Mouse (Mus musculus): ENCODE measurements around the gene Cfi. TPM values are rescaled to one million over a fixed set of nuclear protein-coding genes. Genes with fewer than 3 reads are reported as not detected.

The Cfi gene
- total and polyA plus RNA-seq, 2 experiments from 2014 or later, result 0.42 to 1.2 TPM

GRCm38 (mm10) chr3:129820847-129821246, 14.8 kb upstream of the Cfi start:
- Histone ChIP-seq H3K4me3 (ENCODE audit: low read depth, low read length) (no peak overlapping the region), H3K36me3 (ENCODE audit: insufficient read depth, low read length) (peaks cover 20% of the 10 kb centered on the region), H3K9me3 (ENCODE audit: low read length) (no peaks in the 10 kb centered on the region), H3K27ac (ENCODE audit: low read depth, low read length) (no peak overlapping the region), H3K4me1 (ENCODE audit: insufficient read depth, low read length) (no peaks in the 10 kb centered on the region), H3K4me2 (ENCODE audit: low read depth, low read length, poor library complexity, severe bottlenecking) (no peak overlapping the region), H3K9ac (replicated peaks; ENCODE audit: low read length, poor library complexity, severe bottlenecking) (no peak overlapping the region), H3K27me3 (ENCODE audit: insufficient read depth, low read length) (no peaks in the 10 kb centered on the region)
- TF ChIP-seq CTCF (IDR thresholded peaks at IDR 0.05), result no peak
- ATAC-seq (ENCODE audit: low FRiP score), result no peak
- 76% methylated on average over 9 of the region's 9 CpGs for WGBS
- DNase-seq (ENCODE audit: low spot score), result no peak

- Histone ChIP-seq H3K27ac (ENCODE audit: low read depth, low read length) (no peak overlapping the region), H3K9ac (replicated peaks; ENCODE audit: low read length, poor library complexity, severe bottlenecking) (no peak overlapping the region), H3K4me1 (ENCODE audit: insufficient read depth, low read length) (no peaks in the 10 kb centered on the region), H3K27me3 (ENCODE audit: insufficient read depth, low read length) (no peaks in the 10 kb centered on the region), H3K4me3 (ENCODE audit: low read depth, low read length) (no peak overlapping the region), H3K4me2 (ENCODE audit: low read depth, low read length, poor library complexity, severe bottlenecking) (no peak overlapping the region), H3K36me3 (ENCODE audit: insufficient read depth, low read length) (peaks cover 20% of the 10 kb centered on the region), H3K9me3 (ENCODE audit: low read length) (no peaks in the 10 kb centered on the region)
- ATAC-seq (ENCODE audit: low FRiP score) (no peak), DNase-seq (ENCODE audit: low spot score) (no peak)
- WGBS, result 68% methylated on average over 8 of the region's 8 CpGs
- TF ChIP-seq CTCF (IDR thresholded peaks at IDR 0.05), result 0 out of 2 replicates have a peak, but pooled peaks have one; percentile 10
Measured at GRCm38 (mm10) chr3:129821736-129822135, 13.9 kb upstream of the Cfi start.

- TF ChIP-seq CTCF (IDR thresholded peaks at IDR 0.05), result no peak
- Histone ChIP-seq H3K9ac (replicated peaks; ENCODE audit: low read length, poor library complexity, severe bottlenecking) (no peak within 1 kb of the TSS), H3K27ac (ENCODE audit: low read depth, low read length) (no peak within 1 kb of the TSS), H3K9me3 (ENCODE audit: low read length) (no peaks in the 10 kb centered on the region), H3K4me1 (ENCODE audit: insufficient read depth, low read length) (no peaks in the 10 kb centered on the region), H3K36me3 (ENCODE audit: insufficient read depth, low read length) (peaks cover 20% of the 10 kb centered on the region), H3K27me3 (ENCODE audit: insufficient read depth, low read length) (no peaks in the 10 kb centered on the region), H3K4me3 (ENCODE audit: low read depth, low read length) (no peak within 1 kb of the TSS), H3K4me2 (ENCODE audit: low read depth, low read length, poor library complexity, severe bottlenecking) (no peak within 1 kb of the TSS)
- ATAC-seq (ENCODE audit: low FRiP score), result no peak
- DNase-seq (ENCODE audit: low spot score), result no peak
- 81% methylated on average over 11 of the region's 11 CpGs for WGBS
Measured at GRCm38 (mm10) chr3:129822206-129822775, 13.4 kb upstream of the Cfi start, which contains the start of gene Rrh. Gene Rrh (minus strand): TSS chr3:129822587.

GRCm38 (mm10) chr3:129823293-129823692, 12.4 kb upstream of the Cfi start:
- peak; percentile 71 for TF ChIP-seq CTCF (IDR thresholded peaks at IDR 0.05)
- H3K4me2 ChIP-seq (ENCODE audit: low read depth, low read length, poor library complexity, severe bottlenecking), result no peak overlapping the region
- H3K27me3 ChIP-seq (ENCODE audit: insufficient read depth, low read length), result no peaks in the 10 kb centered on the region
- ATAC-seq (ENCODE audit: low FRiP score) (peak; percentile 74), DNase-seq (ENCODE audit: low spot score) (peak; percentile 70)
- no peaks in the 10 kb centered on the region for H3K4me1 ChIP-seq (ENCODE audit: insufficient read depth, low read length)
- H3K36me3 ChIP-seq (ENCODE audit: insufficient read depth, low read length), result peaks cover 20% of the 10 kb centered on the region
- no peak overlapping the region for H3K4me3 ChIP-seq (ENCODE audit: low read depth, low read length)
- WGBS, result 50% methylated on average over 5 of the region's 5 CpGs
- H3K9ac ChIP-seq (replicated peaks; ENCODE audit: low read length, poor library complexity, severe bottlenecking), result no peak overlapping the region
- no peaks in the 10 kb centered on the region for H3K9me3 ChIP-seq (ENCODE audit: low read length)
- no peak overlapping the region for H3K27ac ChIP-seq (ENCODE audit: low read depth, low read length)

GRCm38 (mm10) chr3:129824146-129824545, 11.5 kb upstream of the Cfi start:
- no peaks in the 10 kb centered on the region for H3K9me3 ChIP-seq (ENCODE audit: low read length)
- H3K4me3 ChIP-seq (ENCODE audit: low read depth, low read length), result no peak overlapping the region
- no peaks in the 10 kb centered on the region for H3K4me1 ChIP-seq (ENCODE audit: insufficient read depth, low read length)
- ATAC-seq (ENCODE audit: low FRiP score), result no peak
- no peak for DNase-seq (ENCODE audit: low spot score)
- TF ChIP-seq CTCF (IDR thresholded peaks at IDR 0.05), result no peak
- H3K9ac ChIP-seq (replicated peaks; ENCODE audit: low read length, poor library complexity, severe bottlenecking), result no peak overlapping the region
- H3K4me2 ChIP-seq (ENCODE audit: low read depth, low read length, poor library complexity, severe bottlenecking), result no peak overlapping the region
- peaks cover 20% of the 10 kb centered on the region for H3K36me3 ChIP-seq (ENCODE audit: insufficient read depth, low read length)
- H3K27ac ChIP-seq (ENCODE audit: low read depth, low read length), result no peak overlapping the region
- 89% methylated on average over 4 of the region's 4 CpGs for WGBS
- H3K27me3 ChIP-seq (ENCODE audit: insufficient read depth, low read length), result no peaks in the 10 kb centered on the region

- peaks cover 20% of the 10 kb centered on the region for H3K36me3 ChIP-seq (ENCODE audit: insufficient read depth, low read length)
- no peak for TF ChIP-seq CTCF (IDR thresholded peaks at IDR 0.05)
- H3K4me2 ChIP-seq (ENCODE audit: low read depth, low read length, poor library complexity, severe bottlenecking), result no peak overlapping the region
- H3K4me3 ChIP-seq (ENCODE audit: low read depth, low read length), result no peak overlapping the region
- no peak for ATAC-seq (ENCODE audit: low FRiP score)
- no peak for DNase-seq (ENCODE audit: low spot score)
- H3K27ac ChIP-seq (ENCODE audit: low read depth, low read length), result no peak overlapping the region
- no peak overlapping the region for H3K9ac ChIP-seq (replicated peaks; ENCODE audit: low read length, poor library complexity, severe bottlenecking)
- H3K9me3 ChIP-seq (ENCODE audit: low read length), result no peaks in the 10 kb centered on the region
- peaks cover 5% of the 10 kb centered on the region; the same call in 1 of the 2 replicates for H3K4me1 ChIP-seq (ENCODE audit: insufficient read depth, low read length)
- H3K27me3 ChIP-seq (ENCODE audit: insufficient read depth, low read length), result no peaks in the 10 kb centered on the region
- WGBS, result 90% methylated on average over 10 of the region's 10 CpGs
Measured at GRCm38 (mm10) chr3:129824891-129825290, 10.8 kb upstream of the Cfi start.

Data from midbrain, postnatal 0 days (tissue).